Mouse (Mus musculus) stomach, postnatal 0 days (tissue): Measurements from ENCODE around the gene Tfip11.

Source experiments
- CTCF ChIP-seq: IDR thresholded peaks from 2 replicates; pipeline ENCODE4 v1.5.1; 2016; ENCODE audit warnings: antibody characterized with exemption, low read depth, mild to moderate bottlenecking, moderate library complexity
- EP300 ChIP-seq: optimal IDR thresholded peaks from 2 replicates; pipeline ENCODE3; 2016; ENCODE audit warnings: antibody characterized with exemption

- TF ChIP-seq EP300 = no peak
- no peak for TF ChIP-seq CTCF
Measured at GRCm38 (mm10) chr5:112349169-112349568, 23.0 kb downstream of the Tfip11 start.
